Comparison of ENCODE assay signal across 9 mouse cellular contexts in genomic region chr2:115938926-115939563, GRCm38 (mm10).
A peak's percentile ranks its signal among the peaks of the same experiment; 100 is the strongest.
DNase-seq lines count a peak whose midpoint lies in the region; ATAC-seq and TF ChIP-seq lines count a peak whose summit lies in the region.
"Had no signal": no experiment of that assay in that cellular context is flagged by ENCODE, and none has a peak within 500 bp of the region (broad histone marks: within the 10 kb centered on the region; RNA-seq: fewer than 3 reads in every experiment).

No protein-coding gene starts in this region.

- intact Hi-C loops in left cerebral cortex, postnatal 10 days (cut with DNase I): no loop called here
- intact Hi-C loops in left cerebral cortex, postnatal 14 days (cut with DNase I): no loop called here

- DNase-seq in left cerebral cortex, postnatal 10 days (ENCODE audit: extremely low spot score in 1 of 2, low spot score in 2 of 2): peak; percentile 50 to 68
- DNase-seq in left cerebral cortex, adult 11 months (ENCODE audit: low spot score): no peak
- peak; percentile 13 to 18 for DNase-seq in cerebellum, adult 2 months
- DNase-seq in left cerebral cortex, postnatal 14 days (ENCODE audit: low spot score in 2 of 2): peak; percentile 35 to 60
- no peak for DNase-seq in c-Kit-positive CD71-positive TER-119-positive erythroid progenitor cells, embryonic 14.5 days (ENCODE audit: low spot score)
- no peak for DNase-seq in spleen, adult 12 weeks (ENCODE audit: low spot score)

- no peak; the same call in 1 of the 2 replicates for ATAC-seq in heart, embryonic 16.5 days (replicated peaks; ENCODE audit: extremely low read depth, insufficient read depth, low FRiP score)
- no peak for ATAC-seq in megakaryocyte progenitor cell, adult 5-6 weeks (replicated peaks; ENCODE audit: poor library complexity)

- H3K36me3 ChIP-seq in heart, embryonic 16.5 days (ENCODE audit: control insufficient read depth, insufficient read depth): no peaks in the 10 kb centered on the region

- no peaks in the 10 kb centered on the region for H3K4me1 ChIP-seq in cerebellum, adult 2 months (ENCODE audit: control insufficient read depth, insufficient read depth, low read length)
- H3K4me1 ChIP-seq in heart, embryonic 16.5 days (ENCODE audit: control insufficient read depth, insufficient read depth, low read length): peaks cover 27% of the 10 kb centered on the region

- H3K9me3 ChIP-seq in heart, embryonic 16.5 days (replicated peaks; ENCODE audit: control insufficient read depth, low read length): no peaks in the 10 kb centered on the region

- no peak for TF ChIP-seq CTCF in cerebellum, adult 2 months (IDR thresholded peaks at IDR 0.05; ENCODE audit: borderline replicate concordance, insufficient read depth, low read depth, low read length)

- H3K4me3 ChIP-seq in cerebellum, adult 2 months (replicated peaks; ENCODE audit: insufficient read depth, low read depth, low read length): no peak overlapping the region
- no peak overlapping the region for H3K4me3 ChIP-seq in heart, embryonic 16.5 days (ENCODE audit: low read length)

- H3K27me3 ChIP-seq in cerebellum, adult 2 months (ENCODE audit: control insufficient read depth, insufficient read depth, low read length): no peaks in the 10 kb centered on the region; the same call in 1 of the 2 replicates
- H3K27me3 ChIP-seq in heart, embryonic 16.5 days (ENCODE audit: control insufficient read depth, insufficient read depth, low read length): no peaks in the 10 kb centered on the region

- 8% methylated on average over 8 of the region's 8 CpGs for WGBS in cerebellum, adult 2 months
- WGBS in heart, embryonic 16.5 days: 63% methylated on average over 8 of the region's 8 CpGs

- no peak for TF ChIP-seq POLR2A in cerebellum, adult 2 months (IDR thresholded peaks at IDR 0.05; ENCODE audit: borderline replicate concordance, insufficient read depth, low read length)

- no peak overlapping the region for H3K9ac ChIP-seq in heart, embryonic 16.5 days (ENCODE audit: low read length)
- H3K9ac ChIP-seq: liver, embryonic 14.5 days had no signal

- H3K27ac ChIP-seq in cerebellum, adult 2 months (ENCODE audit: insufficient read depth, low read length): no peak overlapping the region
- peak overlapping the region; percentile 50 for H3K27ac ChIP-seq in heart, embryonic 16.5 days (ENCODE audit: low read length)
- H3K27ac ChIP-seq: liver, embryonic 14.5 days had no signal

- H3K4me2 ChIP-seq in heart, embryonic 16.5 days (ENCODE audit: low read depth, low read length): no peak overlapping the region

Comparison
In these comparisons a context has a peak if more than half of its experiments do, and no peak if none do; other contexts are left out.
1. DNase-seq: peak in left cerebral cortex, postnatal 10 days (2 of 2), cerebellum, adult 2 months (2 of 2) and left cerebral cortex, postnatal 14 days (2 of 2); none in left cerebral cortex, adult 11 months (single experiment), c-Kit-positive CD71-positive TER-119-positive erythroid progenitor cells, embryonic 14.5 days (single experiment) and spleen, adult 12 weeks (single experiment).